Mouse (Mus musculus) thymus, adult 2 months (tissue): ENCODE results near the gene 4930558K02Rik.

Experiments
- CTCF ChIP-seq: fragments of 200-500 bp; IDR thresholded peaks from 2 replicates; pipeline ENCODE4 v1.5.1; 2012; ENCODE audit warnings: mild to moderate bottlenecking, control low read depth, low read length, moderate library complexity, borderline replicate concordance; ENCODE audit not compliant: control insufficient read depth, poor library complexity, insufficient read depth; ENCODE audit errors: extremely low read depth
- POLR2A ChIP-seq: fragments of 200-500 bp; IDR thresholded peaks from 2 replicates; pipeline ENCODE4 v1.6.1; 2012; ENCODE audit warnings: mild to moderate bottlenecking, low read length, control low read depth, moderate library complexity; ENCODE audit not compliant: control insufficient read depth, poor library complexity, insufficient read depth; ENCODE audit errors: extremely low read depth

DNA sequence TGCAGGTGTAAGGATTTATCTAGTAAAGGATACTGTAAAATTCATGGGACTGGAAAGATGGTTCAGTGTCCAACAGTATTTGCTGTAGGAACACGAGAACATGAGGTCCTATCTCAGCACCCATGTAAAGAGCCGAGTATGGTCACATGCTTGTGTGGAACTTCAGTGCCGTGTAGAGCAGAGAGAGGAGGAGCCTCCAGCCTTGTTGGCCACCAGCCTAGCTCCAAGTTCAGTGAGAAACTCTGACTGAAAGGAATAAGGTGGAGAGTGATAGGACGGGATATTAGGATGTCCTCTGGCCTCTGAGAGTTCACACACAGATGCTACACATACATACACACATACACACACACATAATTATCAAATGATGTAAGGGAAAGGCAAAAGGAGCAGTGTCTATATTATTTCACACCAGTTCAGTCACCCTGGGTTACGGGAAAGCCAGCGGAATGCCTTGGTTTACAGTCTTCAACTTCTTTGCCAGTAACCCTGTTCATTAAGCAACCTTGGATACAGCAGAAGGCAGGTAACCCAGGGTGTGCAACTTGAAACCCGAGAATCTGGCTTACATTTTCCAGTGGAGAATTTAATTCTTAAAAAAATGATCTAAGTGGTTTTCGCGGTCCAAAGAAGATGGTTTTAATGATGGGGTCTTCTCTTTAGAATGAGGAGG lies 1.3 kb upstream of the 4930558K02Rik start:
- TF ChIP-seq POLR2A, result no peak
- no peak for TF ChIP-seq CTCF
